Mouse (Mus musculus): ENCODE data around the gene Ddit4.

DNA sequence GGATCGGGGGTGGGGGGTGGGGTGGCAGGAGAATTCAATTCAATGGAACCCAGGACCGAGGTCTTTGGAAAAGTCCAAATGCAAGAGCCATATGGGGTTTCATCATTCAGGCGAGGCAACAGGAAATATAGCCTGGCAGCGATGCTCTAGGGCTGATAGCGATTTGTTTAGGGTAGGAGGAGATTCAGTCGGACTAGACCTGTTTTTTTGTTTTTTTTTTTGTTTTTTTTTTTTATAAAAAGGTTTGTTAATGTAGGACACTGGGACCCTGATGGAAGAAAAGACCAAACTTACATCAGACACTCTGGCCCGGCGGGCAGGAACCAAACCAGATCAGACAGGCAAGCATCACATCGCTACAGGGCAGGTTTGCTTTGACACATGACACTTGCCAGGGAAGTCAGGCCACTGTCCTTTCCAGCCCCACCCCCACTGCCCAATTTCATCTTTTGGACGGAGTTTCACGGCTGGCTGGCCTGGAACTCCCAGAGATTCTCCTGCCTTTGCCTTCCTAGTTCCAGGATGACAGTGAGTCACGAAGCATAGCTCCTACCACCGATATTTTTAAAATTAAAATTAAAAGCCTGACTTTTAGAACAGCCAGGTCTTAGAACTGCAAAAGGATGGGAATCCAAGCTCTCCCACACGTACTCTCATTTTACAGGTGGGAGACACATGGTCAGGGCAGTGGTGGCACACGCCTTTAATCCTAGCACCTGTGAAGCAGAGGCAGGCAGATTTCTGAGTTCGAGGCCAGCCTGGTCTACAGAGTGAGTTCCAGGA, 1.3 kb upstream of the Ddit4 start:
- TF ChIP-seq CTCF (IDR thresholded peaks at IDR 0.05; ENCODE audit: low read depth) = no peak
- no peak for TF ChIP-seq EP300 (IDR thresholded peaks at IDR 0.05; ENCODE audit: low read depth)
